Comparison of ENCODE assay signal across 8 mouse cellular contexts in genomic region chr9:30920736-30921135, GRCm38 (mm10). TPM values are rescaled to one million over a fixed set of nuclear protein-coding genes. Genes with fewer than 3 reads are reported as not detected.
DNase-seq lines count a peak whose midpoint lies in the region; ATAC-seq and TF ChIP-seq lines count a peak whose summit lies in the region.
"Had no signal": no experiment of that assay in that cellular context is flagged by ENCODE, and none has a peak within 500 bp of the region (broad histone marks: within the 10 kb centered on the region; RNA-seq: fewer than 3 reads in every experiment).

No protein-coding gene starts in this region.

- no peak overlapping the region for H3K27ac ChIP-seq in embryonic facial prominence, embryonic 13.5 days
- H3K27ac ChIP-seq in liver, embryonic 14.5 days: no peak overlapping the region
- no peak overlapping the region for H3K27ac ChIP-seq in stomach, embryonic 16.5 days (ENCODE audit: low read length)

- intact Hi-C loops in heart, postnatal 10 days (cut with DNase I): loop anchor here (2.0 to 10.0 kb wide), 4 partner anchors 76 to 358 kb away; no protein-coding TSS in a partner anchor

- peaks cover 35% of the 10 kb centered on the region for H3K4me1 ChIP-seq in embryonic facial prominence, embryonic 13.5 days
- H3K4me1 ChIP-seq in liver, embryonic 14.5 days (replicated peaks; ENCODE audit: control insufficient read depth in 2 of 2, insufficient read depth in 2 of 2, low read length in 1 of 2): no peaks in the 10 kb centered on the region
- peaks cover 3% of the 10 kb centered on the region for H3K4me1 ChIP-seq in stomach, embryonic 16.5 days (ENCODE audit: control insufficient read depth, insufficient read depth, low read length)

- peaks cover 32% of the 10 kb centered on the region for H3K27me3 ChIP-seq in embryonic facial prominence, embryonic 13.5 days
- H3K27me3 ChIP-seq in liver, embryonic 14.5 days (ENCODE audit: control insufficient read depth, insufficient read depth, low read length): peaks cover 15% of the 10 kb centered on the region
- H3K27me3 ChIP-seq in stomach, embryonic 16.5 days (ENCODE audit: control insufficient read depth, insufficient read depth, low read length): peaks cover 8% of the 10 kb centered on the region

- TF ChIP-seq CTCF in liver, embryonic 14.5 days (IDR thresholded peaks at IDR 0.05; ENCODE audit: low read depth): peak; percentile 47

- no peaks in the 10 kb centered on the region for H3K36me3 ChIP-seq in embryonic facial prominence, embryonic 13.5 days
- no peaks in the 10 kb centered on the region for H3K36me3 ChIP-seq in liver, embryonic 14.5 days (replicated peaks; ENCODE audit: control insufficient read depth, insufficient read depth, low read depth)
- no peaks in the 10 kb centered on the region for H3K36me3 ChIP-seq in stomach, embryonic 16.5 days (ENCODE audit: control insufficient read depth, insufficient read depth, low read length)

- TF ChIP-seq EP300 in liver, embryonic 14.5 days (IDR thresholded peaks at IDR 0.05; ENCODE audit: low read depth): no peak

- peak overlapping the region; percentile 64 for H3K4me3 ChIP-seq in embryonic facial prominence, embryonic 13.5 days
- H3K4me3 ChIP-seq in liver, embryonic 14.5 days (ENCODE audit: insufficient read depth in 1 of 2, low read depth in 2 of 2, low read length in 2 of 2): no peak overlapping the region
- peak overlapping the region; percentile 62 for H3K4me3 ChIP-seq in stomach, embryonic 16.5 days (replicated peaks; ENCODE audit: low read length)

- H3K9ac ChIP-seq in embryonic facial prominence, embryonic 13.5 days: 0 out of 2 replicates have a peak overlapping the region, but pooled peaks have one; percentile 74
- no peak overlapping the region for H3K9ac ChIP-seq in liver, embryonic 14.5 days (replicated peaks)
- H3K9ac ChIP-seq in stomach, embryonic 16.5 days (ENCODE audit: low read length): no peak overlapping the region

- H3K9me3 ChIP-seq in embryonic facial prominence, embryonic 13.5 days: no peaks in the 10 kb centered on the region
- H3K9me3 ChIP-seq in liver, embryonic 14.5 days (ENCODE audit: control insufficient read depth, low read length): no peaks in the 10 kb centered on the region
- H3K9me3 ChIP-seq in stomach, embryonic 16.5 days (replicated peaks; ENCODE audit: control insufficient read depth, low read length): no peaks in the 10 kb centered on the region

- peak overlapping the region; percentile 97 for H3K4me2 ChIP-seq in embryonic facial prominence, embryonic 13.5 days
- no peak overlapping the region for H3K4me2 ChIP-seq in liver, embryonic 14.5 days (ENCODE audit: low read depth)
- H3K4me2 ChIP-seq in stomach, embryonic 16.5 days (ENCODE audit: low read depth, low read length): peak overlapping the region; percentile 92

- DNase-seq in retina, postnatal 1 day: peak; percentile 66
- DNase-seq in retina, embryonic 14.5 days (ENCODE audit: low spot score): no peak
- DNase-seq in heart, postnatal 10 days: peak; percentile 75 to 77
- DNase-seq in liver, embryonic 14.5 days (ENCODE audit: low read depth in 3 of 3, low spot score in 3 of 3): no peak

- ATAC-seq in embryonic facial prominence, embryonic 13.5 days (ENCODE audit: insufficient number of reproducible peaks, insufficient read depth, low FRiP score, low TSS enrichment, low read depth): no peak
- no peak for ATAC-seq in liver, embryonic 14.5 days (ENCODE audit: insufficient read depth)
- no peak for ATAC-seq in stomach, embryonic 16.5 days (ENCODE audit: insufficient read depth, low FRiP score)
- ATAC-seq in inflammation-experienced regulatory T-cells, adult 6 months: no peak

- 20% methylated on average over 6 of the region's 6 CpGs for WGBS in embryonic facial prominence, embryonic 13.5 days
- 14% methylated on average over 6 of the region's 6 CpGs for WGBS in liver, embryonic 14.5 days (ENCODE audit: insufficient replicate concordance)
- 35% methylated on average over 6 of the region's 6 CpGs for WGBS in stomach, embryonic 16.5 days

RNA-seq across cellular contexts. Expression of gene Adamts15, which starts 1.5 kb away (rescaled TPM):
- 12.1 and 13.2 TPM in 2 replicates for polyA plus RNA-seq in embryonic facial prominence, embryonic 13.5 days (2015; fragmentation: Nextera tagmentation; extraction: Ambion mirVana)
- 10 to 100 TPM; 13.1 to 16.4 TPM for total RNA-seq in heart, postnatal 10 days (2021)
- 0.29 and 0.38 TPM in 2 replicates for polyA plus RNA-seq in liver, embryonic 14.5 days (2012; rRNA removed)
- 0.33 and 0.49 TPM in 2 replicates for polyA plus RNA-seq in liver, embryonic 14.5 days (2014; fragmentation: Nextera tagmentation; extraction: Ambion mirVana)
- 9.1 and 10.2 TPM in 2 replicates for polyA plus RNA-seq in stomach, embryonic 16.5 days (2015; fragmentation: Nextera tagmentation; extraction: Ambion mirVana)
- not detected for polyA plus RNA-seq in inflammation-experienced regulatory T-cells, adult 6 months (2017; shearing (Covaris generic))
- total RNA-seq: neutrophil, adult 5-6 weeks had no signal

RNA-seq across cellular contexts. Expression of gene Adamts8, which starts 21.6 kb away (rescaled TPM):
- 1.8 and 2.0 TPM in 2 replicates for polyA plus RNA-seq in embryonic facial prominence, embryonic 13.5 days (2015; fragmentation: Nextera tagmentation; extraction: Ambion mirVana)
- total RNA-seq in heart, postnatal 10 days (2021): 10 to 100 TPM in 1 of 2 experiments, 1 to 10 TPM in 1; 8.1 to 16.1 TPM
- polyA plus RNA-seq in liver, embryonic 14.5 days (2012; rRNA removed): 0.02 and 0.07 TPM in 2 replicates
- 0.04 and 0.11 TPM in 2 replicates for polyA plus RNA-seq in liver, embryonic 14.5 days (2014; fragmentation: Nextera tagmentation; extraction: Ambion mirVana)
- polyA plus RNA-seq in stomach, embryonic 16.5 days (2015; fragmentation: Nextera tagmentation; extraction: Ambion mirVana): 6.3 and 6.5 TPM in 2 replicates
- polyA plus RNA-seq in inflammation-experienced regulatory T-cells, adult 6 months (2017; shearing (Covaris generic)): under 1 TPM; 0.16 to 0.30 (median 0.21) TPM
- total RNA-seq: neutrophil, adult 5-6 weeks had no signal

Comparison
In these comparisons a context has a peak if more than half of its experiments do, and no peak if none do; other contexts are left out.
1. DNase-seq: peak in retina, postnatal 1 day (single experiment) and heart, postnatal 10 days (2 of 2); none in retina, embryonic 14.5 days (single experiment) and liver, embryonic 14.5 days (0 of 3).
2. H3K4me3 ChIP-seq: peak in embryonic facial prominence, embryonic 13.5 days (single experiment) and stomach, embryonic 16.5 days (single experiment); none in liver, embryonic 14.5 days (0 of 2).